Mouse (Mus musculus) lung, adult 10 weeks (tissue): ENCODE data around the gene Smco4. TPM values are rescaled to one million over a fixed set of nuclear protein-coding genes. Genes with fewer than 3 reads are reported as not detected.

ENCODE experiments used
- polyA plus RNA-seq: library from polyadenylated mRNA; stranded (reverse); fragments of 350-450 nt; fragmentation: Illumina TruSeq; extraction: RNeasy Lipid Tissue Mini Kit (QIAGEN cat#74804); gene quantifications from one replicate; pipeline ENCODE4 v1.2.3, GENCODE M21; 2014; ENCODE audit warnings: low read depth, low replicate concordance; ENCODE audit not compliant: insufficient read depth

Smco4 gene
- polyA plus RNA-seq: 49.6 TPM

DNA sequence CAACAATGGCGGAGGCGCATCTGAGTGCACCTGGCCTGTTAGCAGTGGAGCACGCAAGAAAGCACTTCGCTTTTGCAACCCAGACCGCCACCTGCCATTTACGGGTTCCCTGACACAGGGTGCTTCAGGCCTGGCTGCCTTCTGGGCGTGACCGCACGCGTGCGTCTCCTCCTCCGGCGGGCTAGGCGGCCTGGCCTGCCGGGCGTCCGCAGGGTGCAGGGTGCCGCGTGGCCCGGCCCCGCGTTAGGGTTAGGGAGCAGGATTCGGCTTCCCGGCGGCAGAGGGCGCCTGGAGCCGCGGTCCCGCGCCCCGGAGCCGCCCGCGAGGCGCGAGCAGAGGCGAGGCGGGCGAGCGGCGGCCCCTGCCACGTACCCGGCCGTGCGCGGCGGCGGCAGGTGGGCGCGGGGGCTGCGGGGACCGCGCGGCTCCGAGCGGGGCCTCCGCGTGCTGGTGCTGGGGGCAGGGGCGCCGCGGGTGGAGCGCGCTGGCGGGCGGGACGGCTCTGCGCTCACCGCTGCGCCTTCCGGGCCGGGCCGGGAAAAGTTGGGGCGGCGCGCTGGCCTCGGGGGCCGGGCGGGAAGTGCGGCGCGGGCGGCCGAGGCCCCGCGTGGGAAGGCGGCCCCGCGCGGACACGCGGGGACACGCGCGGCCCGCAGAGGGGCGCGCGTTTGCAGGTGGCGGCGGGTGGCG, at the start of gene Smco4:
Gene Smco4 (plus strand): TSS at position 198 of the 690 bp plus-strand sequence.

Other genes with a start within 250 kb of the Smco4 start
- gene Med17, start 213.5 kb upstream of the Smco4 start, polyA plus RNA-seq: 26.3 TPM
- gene Taf1d, start 187.2 kb upstream of the Smco4 start, polyA plus RNA-seq: 17.4 TPM
- gene 4931406C07Rik, start 187.0 kb upstream of the Smco4 start, polyA plus RNA-seq: 22.3 TPM
- 2.6 TPM for gene Cep295, start 135.6 kb upstream of the Smco4 start, polyA plus RNA-seq
- gene Deup1, start 134.5 kb downstream of the Smco4 start, polyA plus RNA-seq: 1.3 TPM
- 6.0 TPM for gene Slc36a4, start 216.3 kb downstream of the Smco4 start, polyA plus RNA-seq